Mouse (Mus musculus): Measurements from ENCODE around the gene Fst. TPM values are rescaled to one million over a fixed set of nuclear protein-coding genes. Genes with fewer than 3 reads are reported as not detected.
A peak's percentile ranks its signal among the peaks of the same experiment; 100 is the strongest.

The Fst gene
- polyA plus RNA-seq (2012; rRNA removed), result 4.6 and 5.7 TPM in 2 replicates

DNA sequence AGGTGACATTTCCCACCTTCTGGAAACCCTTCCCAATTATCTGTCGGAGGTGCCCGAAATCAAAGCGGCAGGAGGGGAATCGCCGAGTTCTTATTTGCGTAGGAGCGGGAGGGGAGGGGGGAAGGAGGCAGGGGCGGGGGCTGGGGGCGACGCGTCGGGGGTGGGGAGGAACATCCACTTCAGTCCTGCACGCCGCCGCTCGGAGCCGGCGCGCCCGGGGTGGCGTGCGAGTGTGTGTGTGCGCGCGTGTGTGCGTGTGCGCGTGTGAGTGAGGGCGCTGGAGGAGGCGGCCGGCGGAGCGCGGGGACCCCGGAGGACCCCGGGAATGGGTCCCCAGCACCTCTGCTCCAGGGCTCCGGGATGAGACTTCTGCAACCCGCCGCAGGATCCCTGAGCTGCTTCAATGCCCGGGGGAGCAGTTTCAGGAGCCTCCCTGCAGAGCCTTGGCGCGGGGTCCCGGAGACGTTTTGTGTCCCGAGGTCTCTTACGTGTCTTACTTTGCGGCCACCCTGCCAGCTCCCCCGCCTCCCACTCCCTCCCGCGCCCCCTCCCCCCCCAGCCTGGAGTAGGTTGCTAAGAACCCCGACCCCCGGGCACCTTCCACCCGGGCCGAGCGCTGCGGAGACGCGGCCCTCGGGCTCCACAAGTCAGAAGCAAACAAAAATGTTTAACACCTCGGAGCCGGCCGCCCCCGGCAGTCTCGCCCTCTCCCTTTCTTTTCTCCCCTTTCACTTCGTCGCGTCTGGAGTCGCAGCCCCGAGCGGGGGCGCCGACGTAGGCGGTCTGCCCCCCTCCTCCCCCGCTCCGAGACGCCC, at the start of gene Fst:
Gene Fst (minus strand): TSS at position 66 of the 815 bp plus-strand sequence.
- DNase-seq (ENCODE audit: low spot score), result peak; percentile 22

DNA sequence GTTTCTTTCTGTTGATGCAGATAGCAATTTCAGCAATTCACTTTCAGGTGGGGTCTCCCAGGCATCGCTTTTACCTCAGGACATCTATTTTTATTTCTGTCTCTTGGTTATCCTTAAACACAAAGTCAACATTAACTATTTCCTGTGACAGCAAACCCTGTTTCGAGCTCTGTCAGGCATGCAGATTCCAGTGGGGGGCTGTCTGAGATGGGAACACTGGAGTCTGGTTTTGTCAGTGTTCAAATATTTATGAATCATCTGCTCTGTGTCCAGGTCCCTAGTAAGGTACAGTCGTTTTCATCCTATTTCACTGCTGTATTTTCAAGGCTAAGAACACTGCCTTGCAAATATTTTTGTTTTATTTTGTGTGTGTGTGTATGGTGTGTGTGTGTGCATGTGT, 35.1 kb upstream of the Fst start:
- no peak for DNase-seq (ENCODE audit: low spot score)

DNA sequence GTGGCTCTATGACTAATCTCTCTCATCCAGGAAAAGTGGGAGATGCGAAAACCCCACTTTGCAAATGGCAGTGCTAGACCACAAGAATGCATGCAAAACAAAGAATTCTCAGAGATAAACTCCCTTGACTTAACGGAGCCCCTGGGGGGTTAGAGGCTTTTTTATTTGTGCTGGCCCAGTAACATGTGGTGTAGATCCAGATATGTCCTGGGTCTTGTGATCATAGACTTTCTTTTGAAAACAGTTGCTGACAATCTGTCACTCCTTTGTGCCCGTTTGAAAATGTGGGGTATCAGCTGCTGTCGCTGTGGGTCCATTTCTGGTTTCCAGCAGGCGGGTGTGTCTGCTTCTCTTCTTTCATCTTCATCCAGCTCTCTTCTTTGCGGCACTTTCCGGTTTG, 29.4 kb upstream of the Fst start:
- DNase-seq (ENCODE audit: low spot score), result no peak

DNA sequence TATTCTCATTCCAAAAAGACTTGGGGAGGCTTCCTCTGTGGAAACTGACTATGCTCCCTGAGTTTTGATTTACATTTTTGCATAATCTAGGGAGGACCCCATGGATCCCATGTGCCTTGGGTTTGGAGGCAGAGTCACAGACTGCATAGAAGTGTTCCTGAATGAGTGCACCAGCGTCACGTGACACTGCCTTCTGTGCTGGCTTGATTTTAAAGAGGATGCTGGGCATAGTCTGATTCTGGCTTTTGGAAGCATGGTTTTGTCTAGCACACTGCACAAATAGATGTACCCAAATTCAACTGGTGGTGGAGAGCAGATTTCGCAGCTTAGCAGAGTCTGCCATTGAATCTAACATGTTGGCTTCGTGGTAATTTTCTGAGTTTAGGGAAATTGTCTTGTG, 19.6 kb upstream of the Fst start:
- DNase-seq (ENCODE audit: low spot score), result no peak

DNA sequence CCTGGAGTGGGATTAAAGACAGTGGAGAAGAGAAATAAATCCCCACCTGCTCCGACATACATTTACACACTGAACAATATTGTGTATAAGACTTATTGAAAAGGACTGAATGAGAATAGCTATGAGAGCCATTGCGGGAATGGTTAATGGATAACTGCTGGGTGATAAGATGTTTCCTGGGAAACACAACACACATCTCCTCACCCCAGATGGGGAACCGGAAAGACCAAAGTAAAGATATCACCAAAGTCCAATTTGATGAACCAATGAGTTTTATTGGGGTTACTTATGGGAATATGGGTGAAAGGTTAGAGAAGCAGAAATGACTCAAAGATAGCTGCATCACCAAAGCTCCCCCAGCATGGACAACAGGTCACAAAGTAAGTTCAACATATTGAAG, 11.2 kb upstream of the Fst start:
- no peak for DNase-seq (ENCODE audit: low spot score)

DNA sequence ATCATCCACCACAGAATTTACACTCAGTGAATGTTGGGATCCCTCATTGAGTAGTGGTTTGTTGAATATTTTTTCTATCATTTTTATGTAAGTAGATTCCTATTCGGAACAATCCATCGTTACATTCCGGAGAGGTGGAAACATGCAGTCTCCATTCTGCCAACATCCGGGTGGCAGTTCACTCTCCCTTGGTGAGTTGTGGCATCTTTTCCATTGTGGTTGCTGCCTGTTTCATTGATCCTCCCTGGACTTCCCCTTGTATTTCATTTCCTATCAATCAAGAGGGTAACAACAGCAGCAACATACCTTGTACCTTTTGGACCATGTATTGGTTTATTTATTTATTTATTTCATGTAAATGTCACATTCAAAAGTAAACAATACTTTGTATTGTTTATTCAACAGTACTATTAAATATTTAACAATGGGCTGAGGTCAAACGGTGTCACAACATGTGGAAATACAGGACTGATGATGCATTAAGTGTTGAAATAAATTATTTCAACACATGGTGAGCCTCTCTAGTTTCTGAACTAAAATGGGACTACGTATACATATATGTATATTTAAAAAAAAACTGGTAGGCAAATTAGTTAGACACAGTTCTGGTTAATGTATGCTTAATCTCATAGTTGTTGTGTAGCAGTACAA, 7.6 kb upstream of the Fst start:
- no peak for DNase-seq (ENCODE audit: low spot score)

DNA sequence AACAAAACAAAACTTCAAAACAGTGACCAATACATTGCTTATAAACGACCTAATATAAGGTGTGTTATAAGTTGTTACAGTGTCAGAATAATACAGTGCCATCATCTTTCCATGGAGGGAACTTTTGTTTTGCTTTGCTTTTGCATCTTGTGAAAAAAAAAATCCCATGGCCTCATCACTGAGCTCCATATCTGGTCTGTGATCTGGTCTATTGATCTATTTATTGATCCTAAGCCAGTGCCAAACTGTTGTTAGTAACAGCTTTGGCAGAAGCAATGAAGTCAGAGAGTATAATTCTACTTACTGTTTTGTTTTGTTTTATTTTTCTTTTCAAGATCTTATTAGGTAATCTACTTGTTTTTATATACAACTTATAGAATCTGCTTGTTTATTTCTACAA, 6.6 kb upstream of the Fst start:
- no peak for DNase-seq (ENCODE audit: low spot score)

DNA sequence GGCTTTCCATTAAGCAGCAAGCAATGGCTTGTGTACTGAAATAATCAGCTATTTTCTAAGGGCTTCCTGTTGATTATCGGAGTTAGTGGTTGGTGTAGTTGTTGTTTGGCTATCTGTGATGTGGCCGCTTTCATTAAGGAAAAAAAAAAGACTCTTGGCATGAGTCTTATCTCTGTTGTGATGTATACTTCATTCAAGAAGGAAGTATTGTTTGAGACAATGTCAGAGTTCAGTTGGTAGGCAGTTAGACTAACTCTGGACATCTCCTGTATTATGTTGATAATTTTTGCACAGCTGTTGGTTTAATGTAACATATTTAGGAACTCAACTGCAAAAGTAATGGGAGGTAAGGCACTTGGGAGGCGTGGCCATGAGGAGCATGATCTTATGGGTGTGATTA, 6.1 kb upstream of the Fst start:
- DNase-seq (ENCODE audit: low spot score), result no peak

DNA sequence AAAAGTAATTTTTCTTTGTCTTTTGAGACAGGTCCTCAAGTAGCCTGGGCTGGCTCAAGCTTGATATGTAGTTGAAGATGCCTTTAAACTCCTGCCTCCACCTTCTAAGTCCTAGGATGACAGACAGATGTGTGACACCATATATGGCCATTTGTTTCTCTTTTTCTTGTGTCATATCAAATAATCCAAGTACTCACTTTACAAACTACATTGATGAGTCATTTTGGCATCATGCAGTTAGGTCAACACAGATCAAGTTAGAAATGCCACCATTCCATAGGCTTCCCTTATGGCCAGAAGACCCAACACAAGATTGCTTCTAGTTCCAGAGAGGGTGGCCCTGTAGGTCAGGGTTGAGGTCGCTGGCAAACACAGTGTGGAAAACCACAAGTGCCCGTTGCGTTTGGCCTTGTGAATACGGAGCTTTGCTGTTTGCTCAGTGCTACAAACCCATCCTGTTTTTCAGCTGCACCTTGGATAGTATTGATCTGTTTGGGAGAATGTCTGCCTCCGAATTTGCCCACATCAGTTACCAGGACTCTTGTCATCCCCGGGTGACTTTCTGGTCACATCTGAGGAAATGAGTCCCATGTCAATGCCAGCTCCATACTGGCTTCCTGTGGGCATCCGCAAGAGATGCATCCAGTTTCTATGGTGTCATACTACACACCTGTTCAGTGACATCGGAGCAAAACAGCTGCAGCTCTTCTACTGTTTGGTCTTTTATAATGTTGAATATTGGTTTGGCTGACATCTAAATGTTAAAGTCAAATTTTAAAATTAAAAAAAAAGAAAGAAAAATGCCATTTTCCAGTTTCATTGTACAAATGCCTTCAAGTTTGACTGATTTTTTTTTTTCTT, 4.0 kb upstream of the Fst start:
- DNase-seq (ENCODE audit: low spot score), result no peak

DNA sequence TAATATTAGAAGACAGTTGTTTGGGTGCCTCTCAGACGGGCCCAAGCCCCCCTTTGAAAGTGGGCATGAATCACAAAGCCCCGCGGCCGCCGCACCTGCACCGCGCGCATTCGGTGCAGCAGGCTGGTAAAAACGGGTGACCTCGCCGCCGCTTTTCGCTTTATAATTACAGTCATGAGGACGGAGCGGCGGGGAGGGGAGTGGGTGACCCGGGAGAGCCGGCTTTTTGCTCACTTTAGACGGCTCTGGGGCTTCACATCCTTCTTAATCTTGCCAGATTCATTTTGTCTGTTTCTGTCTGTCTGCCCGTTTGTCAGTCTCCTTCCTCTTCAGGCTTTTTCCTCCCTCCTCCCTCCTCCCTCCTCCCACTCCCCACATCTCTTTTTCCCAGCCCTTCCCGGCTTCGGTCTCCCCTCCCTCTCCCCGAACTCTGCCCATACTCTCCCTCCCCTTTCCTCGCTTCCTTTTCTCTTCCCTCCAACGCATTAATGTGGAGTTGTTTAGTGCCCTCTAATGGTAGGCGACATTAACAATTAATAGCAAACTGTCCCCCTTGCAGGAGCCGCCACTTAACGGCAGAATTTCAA, 1.6 kb upstream of the Fst start:
- no peak for DNase-seq (ENCODE audit: low spot score)

DNA sequence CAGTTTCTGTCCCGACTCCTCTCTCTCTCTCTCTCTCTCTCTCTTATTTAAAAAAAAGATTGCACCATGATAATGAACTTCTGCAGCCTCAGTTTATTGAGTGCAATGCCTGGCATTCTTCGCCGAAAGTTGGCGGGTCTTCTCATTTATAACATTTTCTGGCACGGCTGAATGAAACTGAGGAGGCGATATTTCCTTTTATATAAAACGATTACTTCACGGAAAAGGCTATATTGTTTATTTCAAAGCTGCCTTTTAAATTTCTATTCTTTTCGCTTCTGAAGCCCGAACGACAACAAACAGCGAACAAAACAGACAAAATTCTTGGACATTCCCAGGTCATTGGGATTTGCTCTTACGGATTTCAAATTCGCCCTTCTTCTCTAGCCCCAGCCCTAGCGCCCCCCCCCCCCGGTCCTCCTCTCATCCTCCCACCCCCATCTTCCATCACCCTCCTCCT, 980 bp upstream of the Fst start:
- no peak for DNase-seq (ENCODE audit: low spot score)

DNA sequence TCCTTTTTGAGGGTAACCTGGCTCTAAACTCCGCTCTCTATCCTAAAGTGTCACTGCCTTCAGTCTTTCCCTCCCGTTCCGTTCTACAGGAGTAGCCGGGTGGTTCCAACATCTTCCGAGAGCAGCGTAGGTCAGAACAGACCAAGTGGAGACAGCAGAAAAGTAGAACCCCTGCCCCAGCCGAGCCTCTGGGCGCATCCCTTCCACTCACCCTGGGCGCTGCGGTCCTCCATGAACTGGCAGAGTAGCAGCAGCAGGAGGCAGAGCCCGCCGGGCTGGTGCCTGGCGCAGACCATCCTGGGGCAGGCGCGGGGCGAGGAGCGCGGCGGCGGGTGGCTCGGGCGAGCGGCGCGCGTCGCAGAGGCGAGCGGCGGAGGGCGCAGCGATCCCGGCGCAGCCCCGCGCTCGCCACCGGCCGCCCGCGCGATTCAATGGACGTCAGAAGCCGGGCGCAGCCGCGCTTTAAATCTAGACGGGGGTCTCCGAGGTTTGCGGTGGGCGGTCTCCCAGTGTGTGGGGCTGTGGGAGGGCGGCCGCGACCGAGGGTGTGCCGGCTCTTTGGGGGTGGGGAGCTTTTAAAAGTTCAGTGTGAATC, 363 bp downstream of the Fst start:
- peak; percentile 26 for DNase-seq (ENCODE audit: low spot score)

DNA sequence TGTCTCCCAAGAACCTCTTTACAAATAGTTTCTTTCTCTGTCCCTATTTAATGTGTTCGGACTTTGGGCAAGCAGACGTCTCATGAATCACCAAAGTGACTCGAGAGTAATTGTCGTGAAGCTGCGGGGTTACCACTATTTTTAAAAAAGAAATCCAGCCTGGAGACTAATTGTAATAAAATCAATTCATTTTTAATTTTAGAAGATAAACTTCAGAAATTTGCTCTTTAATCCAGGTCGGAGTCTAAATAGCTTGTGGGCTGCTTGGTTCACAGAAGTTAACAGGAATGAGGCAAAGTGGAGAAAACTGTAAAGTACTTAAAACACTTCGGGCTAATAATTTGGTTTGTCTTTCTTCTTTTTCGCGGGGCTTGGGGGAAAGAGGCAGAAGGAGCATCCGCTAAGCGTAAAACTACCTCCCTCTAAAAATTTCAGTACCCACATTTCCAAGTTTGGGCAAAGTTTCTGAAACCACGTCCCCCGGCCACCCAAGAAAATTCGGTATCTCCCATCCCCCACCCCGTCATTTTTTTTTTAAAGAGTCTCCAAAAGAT, 1.1 kb downstream of the Fst start:
- DNase-seq (ENCODE audit: low spot score), result no peak

DNA sequence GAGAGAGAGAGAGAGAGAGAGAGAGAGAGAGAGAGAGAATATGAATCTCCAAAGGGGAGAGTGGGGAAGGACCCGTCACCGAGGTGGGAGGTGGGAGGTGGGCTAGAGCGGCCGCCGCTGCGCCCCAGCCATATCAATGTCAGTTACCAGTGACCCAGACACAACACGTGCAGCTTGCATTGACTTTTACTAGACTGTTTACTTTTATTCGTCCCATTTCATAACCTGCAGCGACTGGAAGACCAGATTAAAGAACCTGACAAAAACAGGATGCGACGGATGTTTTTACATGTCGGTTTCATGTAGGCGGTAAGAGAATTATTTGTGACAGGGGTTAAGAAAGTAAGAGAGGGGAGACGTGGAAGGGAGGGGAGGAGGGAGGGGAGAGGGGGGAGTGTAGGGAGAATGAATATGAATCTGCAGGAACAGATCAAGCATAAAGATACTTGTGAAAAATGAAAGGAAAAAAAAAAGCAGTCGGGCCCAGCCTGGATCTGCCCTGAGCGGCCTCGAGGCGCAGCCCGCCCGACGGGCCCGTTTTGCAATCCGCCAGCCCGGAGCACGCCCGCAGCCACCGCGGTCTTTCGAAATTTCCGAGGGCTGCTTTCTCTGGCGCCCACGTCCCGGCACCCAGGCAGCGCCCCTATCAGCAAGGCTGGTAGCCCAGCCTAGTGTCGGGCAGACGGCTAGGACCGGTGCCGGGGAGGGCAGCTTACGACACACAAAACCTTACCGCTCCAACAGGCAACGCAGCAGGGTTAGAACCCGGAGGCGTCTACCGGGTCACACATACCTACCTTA, 1.8 kb downstream of the Fst start:
- peak; percentile 29 for DNase-seq (ENCODE audit: low spot score)

DNA sequence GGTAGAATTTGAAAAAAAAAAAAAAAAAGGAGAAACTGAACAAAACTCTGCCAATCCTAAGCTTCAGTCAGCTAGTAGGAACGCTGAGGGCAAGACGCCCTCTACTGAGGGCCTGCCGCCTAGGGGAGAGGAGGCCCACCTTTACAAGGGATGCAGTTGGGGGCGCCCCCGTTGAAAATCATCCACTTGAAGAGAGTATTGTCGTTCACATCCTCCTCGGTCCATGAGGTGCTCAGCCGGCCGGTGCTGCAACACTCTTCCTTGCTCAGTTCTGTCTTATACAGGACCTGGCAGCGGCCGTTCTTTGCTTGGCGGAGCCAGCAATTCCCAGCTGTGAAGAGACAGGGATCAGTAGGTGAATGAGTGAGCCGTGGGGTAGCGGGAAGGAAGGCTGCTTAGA, 2.5 kb downstream of the Fst start:
- peak; percentile 23 for DNase-seq (ENCODE audit: low spot score)

DNA sequence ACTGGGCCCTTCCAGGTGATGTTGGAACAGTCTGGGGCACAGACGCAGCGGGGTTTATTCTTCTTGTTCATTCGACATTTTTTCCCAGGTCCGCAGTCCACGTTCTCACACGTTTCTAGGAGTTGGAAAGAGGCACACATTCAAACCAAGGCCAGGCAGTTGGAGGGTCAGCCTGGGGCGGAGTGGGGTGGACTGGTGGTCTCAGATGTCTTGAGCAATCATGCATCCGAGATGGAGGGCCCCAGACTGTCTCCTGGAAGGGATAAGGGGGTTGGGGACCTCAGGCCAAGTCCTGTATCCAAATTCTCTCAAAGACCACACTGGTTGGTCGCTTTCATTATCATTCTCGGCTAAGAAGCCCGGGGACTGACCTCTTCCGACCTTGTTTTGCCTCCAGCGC, 3.0 kb downstream of the Fst start:
- DNase-seq (ENCODE audit: low spot score), result no peak

DNA sequence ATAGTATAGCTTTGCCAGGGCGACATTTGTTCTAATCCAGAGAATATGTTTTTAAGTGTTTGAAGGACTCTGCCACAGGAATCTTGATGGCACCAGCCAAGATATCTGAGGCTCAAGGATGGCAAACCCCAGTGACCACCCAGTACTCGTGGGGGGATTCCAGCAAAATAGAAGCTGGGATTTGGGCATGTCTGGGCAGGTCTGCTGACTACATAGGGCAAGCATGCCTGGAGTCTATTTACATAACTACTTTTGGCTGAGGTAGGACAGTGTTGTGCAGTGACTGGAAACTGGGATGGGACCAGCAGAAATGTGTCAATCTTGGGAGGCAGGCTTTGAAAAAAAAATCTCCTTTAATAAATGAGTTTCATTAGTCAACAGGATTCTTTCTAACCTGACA, 11.5 kb downstream of the Fst start:
- no peak for DNase-seq (ENCODE audit: low spot score)

DNA sequence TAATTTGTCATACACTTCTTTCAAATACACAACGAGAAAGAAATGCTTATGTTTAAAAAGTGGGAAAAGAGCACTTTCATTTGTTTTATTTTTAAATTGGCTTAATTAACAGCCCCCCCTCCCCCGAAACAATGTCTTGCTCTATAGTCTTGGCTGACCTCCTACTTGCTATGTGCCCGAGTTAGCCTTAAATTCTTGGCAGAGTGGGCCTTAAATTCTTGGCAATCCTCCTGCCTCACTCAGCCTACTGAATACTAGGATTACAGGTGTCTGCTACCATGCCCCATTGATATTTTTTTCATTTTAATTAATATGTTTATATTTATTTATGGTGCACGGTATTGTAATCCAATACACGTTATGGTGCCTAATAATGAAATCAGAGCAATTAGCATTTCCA, 26.3 kb downstream of the Fst start:
- no peak for DNase-seq (ENCODE audit: low spot score)

DNA sequence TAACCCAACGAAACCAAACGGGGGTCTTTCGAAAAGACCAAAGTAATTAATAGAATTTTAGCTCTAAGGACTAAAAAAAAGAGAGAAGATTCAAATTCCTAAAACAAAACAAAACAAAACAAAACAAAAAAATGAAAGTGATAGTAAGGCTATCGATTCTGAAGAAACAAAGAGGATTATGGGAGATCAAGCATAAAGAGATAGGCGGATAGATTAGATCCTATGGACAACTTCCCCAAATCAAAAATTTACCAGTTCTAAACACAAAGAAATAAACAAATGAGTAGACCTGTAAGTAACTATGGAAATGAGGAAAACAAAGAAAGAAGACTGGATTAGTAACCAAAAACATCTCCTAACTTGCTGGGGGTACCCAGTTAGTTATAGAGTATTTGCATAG, 33.5 kb downstream of the Fst start:
- no peak for DNase-seq (ENCODE audit: low spot score)

DNA sequence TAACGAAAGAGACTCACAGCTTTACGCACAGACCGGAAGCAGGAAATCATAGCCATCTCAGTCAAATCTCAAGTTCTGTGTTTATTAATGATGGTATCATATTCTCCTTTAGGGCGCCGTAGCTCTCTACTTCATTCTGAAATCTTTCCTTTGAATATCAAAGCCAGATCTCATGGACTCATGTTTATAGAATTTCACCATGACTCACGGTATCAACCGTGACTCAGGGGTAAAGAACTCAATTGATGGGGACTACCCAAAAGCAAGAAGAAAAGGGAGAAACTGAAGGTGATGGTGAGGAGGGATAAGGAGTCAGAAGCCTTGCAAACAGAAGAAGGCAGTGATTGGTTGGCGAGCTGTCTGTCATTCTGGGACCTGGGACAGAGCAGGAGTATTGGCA, 38.5 kb downstream of the Fst start:
- no peak for DNase-seq (ENCODE audit: low spot score)

DNA sequence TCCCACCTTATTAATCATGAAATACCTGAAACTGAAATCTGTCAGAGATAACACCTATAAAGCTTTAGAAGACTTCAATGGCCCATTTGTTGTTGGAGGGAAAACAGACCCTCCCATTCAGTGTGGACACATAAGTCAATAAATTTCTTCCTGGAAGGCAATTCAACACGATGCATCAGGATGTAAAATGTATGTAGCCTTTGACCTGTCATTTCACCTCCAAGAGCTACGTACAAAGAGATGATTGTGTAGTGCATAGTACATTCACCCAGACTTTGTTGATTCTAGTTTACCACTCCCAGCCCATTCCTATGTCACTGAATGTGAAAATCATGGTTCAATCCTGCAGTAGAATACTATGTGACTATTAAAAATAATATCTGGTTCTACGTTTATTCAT, 39.4 kb downstream of the Fst start:
- DNase-seq (ENCODE audit: low spot score), result no peak

Data from urinary bladder, adult 2 months (tissue).